Mouse (Mus musculus) naive thymus-derived CD4-positive, alpha-beta T cell, adult 2 months (primary cell): ENCODE results near the gene 4921536K21Rik.
A peak's percentile ranks its signal among the peaks of the same experiment; 100 is the strongest.
"Not testable (repeated sequence)": the region's sequence is repeated elsewhere in the genome, so short reads cannot be mapped to it uniquely, and the experiment has no call there.

Source experiments
- DNase-seq: peaks from one replicate; pipeline ENCODE4 v3.0.0-alpha.2; 2011; ENCODE audit warnings: low read depth

4921536K21Rik gene

DNA sequence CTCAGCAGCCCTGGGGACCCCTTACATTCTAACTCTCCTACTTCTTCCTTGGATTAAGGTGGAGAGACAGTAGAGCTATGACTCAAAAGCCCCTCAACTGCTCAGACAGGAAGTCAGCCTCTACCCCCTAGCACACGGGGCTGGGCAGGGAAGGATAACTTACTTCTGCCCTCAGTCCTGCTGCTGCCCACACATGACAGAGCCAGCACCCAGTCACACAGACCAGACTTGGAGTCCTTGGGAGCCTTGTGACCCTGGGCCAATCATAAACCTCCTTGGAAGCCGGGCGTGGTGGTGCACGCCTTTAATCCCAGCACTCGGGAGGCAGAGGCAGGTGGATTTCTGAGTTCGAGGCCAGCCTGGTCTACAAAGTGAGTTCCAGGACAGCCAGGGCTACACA is 16.5 kb upstream of the 4921536K21Rik start:
- not testable (repeated sequence) for DNase-seq

GRCm38 (mm10) chr11:3910513-3911310 is 15.8 kb upstream of the 4921536K21Rik start:
- no peak for DNase-seq

- no peak for DNase-seq
Observed at GRCm38 (mm10) chr11:3909236-3909635, 14.3 kb upstream of the 4921536K21Rik start.

DNA sequence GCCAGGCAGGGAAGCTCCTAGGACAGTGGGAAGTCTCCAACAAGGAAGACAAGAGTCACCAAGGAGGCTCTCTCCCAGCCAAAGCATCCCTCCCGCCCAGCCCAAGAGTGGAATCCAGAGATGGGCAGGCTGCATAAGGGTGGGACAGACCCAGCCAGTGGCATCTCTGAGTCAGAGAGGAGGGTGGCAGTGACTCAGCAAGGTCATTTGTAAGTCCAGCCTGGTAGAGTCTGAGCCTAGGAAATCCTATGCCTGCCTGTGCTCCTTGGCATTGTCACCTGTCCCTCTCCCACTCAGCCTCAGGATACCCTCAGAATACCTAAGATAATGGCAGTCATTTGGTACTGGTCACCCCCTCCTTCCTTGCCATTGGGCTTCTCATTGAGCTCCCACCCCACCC is 10.5 kb upstream of the 4921536K21Rik start:
- DNase-seq: no peak

DNA sequence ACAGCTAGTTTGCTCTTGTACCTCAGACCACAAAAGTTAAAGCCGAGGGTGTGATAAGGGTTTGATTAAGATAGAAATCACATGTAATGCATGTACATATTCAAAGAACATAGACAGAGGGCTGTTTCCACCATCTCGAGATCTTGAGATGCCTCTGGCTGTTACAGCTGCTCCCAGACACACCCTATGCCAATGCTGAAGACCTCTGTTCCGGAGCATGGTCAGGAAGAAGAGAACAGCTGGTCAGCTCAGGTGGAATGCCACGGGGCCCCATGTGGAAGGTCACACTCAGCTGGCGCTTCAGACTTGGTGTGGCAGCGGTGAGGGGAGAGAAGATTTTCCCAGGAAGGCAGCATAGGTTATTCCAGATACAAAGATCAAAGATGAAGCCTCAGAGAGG is 9.8 kb upstream of the 4921536K21Rik start:
- DNase-seq: no peak

- DNase-seq: no peak
Observed at GRCm38 (mm10) chr11:3903046-3903445, 8.1 kb upstream of the 4921536K21Rik start.

DNA sequence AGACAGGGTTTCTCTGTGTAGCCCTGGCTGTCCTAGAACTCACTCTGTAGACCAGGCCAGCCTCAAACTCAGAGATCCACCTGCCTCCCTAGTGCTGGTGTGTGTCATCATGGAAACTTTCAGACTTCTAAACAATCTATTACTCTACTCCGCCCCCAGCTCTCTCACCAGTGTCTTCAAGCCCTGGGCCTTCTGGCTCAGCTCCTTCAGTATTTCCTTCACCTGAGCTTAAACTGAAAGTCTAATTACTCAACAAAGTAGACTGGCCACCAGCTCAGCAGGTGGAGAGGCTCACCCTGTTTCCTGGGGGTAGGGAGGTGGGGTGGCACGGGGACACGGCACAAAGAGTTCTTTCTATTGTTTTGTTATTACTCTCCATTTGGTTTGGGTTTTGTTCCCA is 7.6 kb upstream of the 4921536K21Rik start:
- no peak for DNase-seq

GRCm38 (mm10) chr11:3900296-3900695 is 5.4 kb upstream of the 4921536K21Rik start:
- no peak for DNase-seq

DNA sequence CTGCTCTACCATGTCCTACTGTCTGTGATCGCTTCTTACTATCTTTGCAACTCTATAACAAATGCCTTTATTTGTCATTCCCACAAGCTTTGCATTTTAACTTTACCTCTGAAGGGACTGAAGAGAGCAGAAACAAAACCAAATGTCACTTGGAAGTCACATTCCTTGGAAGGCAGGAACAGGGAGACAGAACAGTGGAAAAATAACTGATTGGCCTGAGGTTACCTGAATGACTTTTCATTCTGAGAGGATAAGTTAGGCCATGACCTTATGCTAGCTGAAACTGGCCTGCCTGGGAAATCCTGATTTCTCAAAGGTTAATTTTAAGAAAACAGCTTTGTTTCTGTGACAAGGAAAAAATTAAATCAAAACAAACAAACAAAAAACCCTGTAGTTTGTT is 1.0 kb upstream of the 4921536K21Rik start:
- no peak for DNase-seq

DNA sequence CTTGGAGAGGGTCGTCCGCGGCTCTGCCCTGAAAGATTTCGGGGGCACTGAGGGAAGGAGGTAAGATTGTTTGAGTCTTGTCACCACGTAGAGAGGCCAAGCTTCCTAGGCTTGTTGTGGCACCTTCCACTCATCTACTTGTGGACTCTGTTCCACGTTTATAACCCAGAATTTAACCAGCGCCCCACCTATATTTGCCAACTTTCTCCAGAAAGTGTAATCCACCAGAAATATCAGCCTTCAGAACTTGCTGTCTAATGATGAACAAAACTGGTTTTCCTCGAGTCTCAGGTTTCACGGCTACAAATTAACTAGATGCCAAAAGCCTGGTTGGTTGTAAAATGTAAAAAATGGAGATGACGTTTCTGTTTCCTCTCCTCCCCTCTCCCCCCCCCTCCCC is 560 bp upstream of the 4921536K21Rik start:
- peak; percentile 56 for DNase-seq

DNA sequence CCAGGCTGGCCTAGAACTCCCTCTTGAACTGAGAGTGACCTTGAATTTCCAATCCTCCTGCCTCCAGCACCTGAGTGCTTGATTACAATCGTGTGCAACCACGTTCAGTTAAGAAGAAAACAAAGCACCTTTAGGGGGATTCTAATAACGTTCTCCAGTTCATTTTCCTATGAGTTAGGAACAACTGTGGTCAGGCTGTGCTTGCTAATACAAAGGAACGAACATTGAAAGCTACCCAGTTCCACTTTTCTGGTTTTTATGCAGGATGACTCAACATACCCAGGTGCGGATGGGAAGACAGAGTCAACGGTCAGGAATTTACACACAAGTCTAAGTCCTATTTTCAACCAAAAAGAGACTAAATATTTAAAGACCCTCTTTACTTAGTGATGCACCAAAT is 928 bp downstream of the 4921536K21Rik start:
- DNase-seq: no peak

DNA sequence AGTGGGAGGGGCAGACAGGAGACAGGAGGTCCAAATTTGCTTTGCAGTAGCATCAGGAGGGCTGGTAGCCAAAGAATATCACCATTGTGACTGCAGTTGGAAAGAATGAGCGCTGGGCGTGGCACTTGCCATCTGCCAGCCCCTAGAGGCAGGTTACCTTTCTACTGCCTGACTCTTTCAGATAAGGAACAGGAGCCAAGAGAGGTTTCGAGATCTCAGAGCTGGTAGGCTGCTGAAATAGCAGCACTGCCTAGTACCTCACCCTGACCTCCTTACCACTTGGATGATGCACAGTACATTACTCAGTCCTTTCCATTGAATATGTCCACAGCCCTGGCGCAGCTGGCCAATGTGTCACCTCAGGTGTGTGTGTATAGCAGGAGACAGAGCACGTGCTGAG is 7.6 kb downstream of the 4921536K21Rik start:
- no peak for DNase-seq

GRCm38 (mm10) chr11:3883711-3884110 is 11.2 kb downstream of the 4921536K21Rik start:
- DNase-seq: no peak

DNA sequence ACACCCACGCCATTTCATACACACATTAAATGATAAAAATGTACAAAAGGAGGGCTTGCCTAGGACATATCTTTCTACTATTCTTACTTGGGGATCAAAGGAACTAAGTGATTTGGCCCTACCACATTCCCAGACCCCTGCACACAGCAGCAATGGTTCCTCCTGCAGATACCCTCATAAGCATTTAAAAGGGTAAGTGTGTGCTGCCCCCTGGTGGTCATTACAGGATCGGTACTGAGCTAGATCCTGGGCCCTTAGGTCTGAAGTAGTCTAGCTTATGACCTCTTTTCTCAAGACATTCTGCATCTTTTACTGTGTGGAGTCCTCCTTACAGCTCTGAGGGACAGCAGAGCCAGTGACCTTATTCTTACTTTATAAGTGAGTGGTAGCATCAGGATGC is 15.1 kb downstream of the 4921536K21Rik start:
- peak; percentile 81 for DNase-seq

- no peak for DNase-seq
Observed at GRCm38 (mm10) chr11:3878660-3879059, 16.2 kb downstream of the 4921536K21Rik start.

DNA sequence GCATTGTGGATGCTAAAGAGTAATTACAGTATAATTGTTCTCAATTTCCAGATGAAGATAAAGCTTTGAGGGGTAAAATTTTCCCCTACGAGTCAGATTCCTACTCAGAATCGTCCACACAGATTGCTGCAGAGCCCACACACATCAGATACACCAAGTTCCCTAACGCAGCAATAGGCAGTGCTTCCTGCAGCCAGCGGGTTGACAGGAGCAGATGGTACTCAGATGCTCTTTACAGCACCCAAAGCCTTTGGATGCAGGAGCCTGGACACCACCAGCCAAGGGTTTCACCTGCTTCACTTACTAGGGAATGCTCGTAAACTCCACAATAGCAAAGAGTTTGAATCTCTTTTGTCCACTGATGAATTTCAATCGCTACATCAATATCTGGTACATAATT is 18.5 kb downstream of the 4921536K21Rik start:
- DNase-seq: no peak

DNA sequence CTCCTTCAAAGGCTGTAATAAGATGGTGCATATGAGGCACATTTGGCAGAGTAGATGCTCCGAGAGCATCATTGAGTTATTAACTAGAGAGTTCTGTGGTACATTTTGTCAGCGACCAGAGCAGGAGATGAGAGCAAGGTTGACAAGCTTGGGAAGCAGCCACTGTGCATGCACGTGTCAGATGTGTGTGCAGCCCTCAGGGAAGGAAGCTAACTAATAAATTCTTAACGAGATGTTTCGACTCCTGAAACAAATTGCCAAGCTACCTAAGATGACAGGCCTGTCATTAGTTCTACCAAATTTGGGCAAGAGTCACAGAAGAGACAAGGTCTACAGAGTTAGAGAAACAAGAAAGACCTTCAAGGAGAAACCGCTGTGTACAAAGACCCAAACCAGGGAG is 30.6 kb downstream of the 4921536K21Rik start:
- DNase-seq: peak; percentile 12

DNA sequence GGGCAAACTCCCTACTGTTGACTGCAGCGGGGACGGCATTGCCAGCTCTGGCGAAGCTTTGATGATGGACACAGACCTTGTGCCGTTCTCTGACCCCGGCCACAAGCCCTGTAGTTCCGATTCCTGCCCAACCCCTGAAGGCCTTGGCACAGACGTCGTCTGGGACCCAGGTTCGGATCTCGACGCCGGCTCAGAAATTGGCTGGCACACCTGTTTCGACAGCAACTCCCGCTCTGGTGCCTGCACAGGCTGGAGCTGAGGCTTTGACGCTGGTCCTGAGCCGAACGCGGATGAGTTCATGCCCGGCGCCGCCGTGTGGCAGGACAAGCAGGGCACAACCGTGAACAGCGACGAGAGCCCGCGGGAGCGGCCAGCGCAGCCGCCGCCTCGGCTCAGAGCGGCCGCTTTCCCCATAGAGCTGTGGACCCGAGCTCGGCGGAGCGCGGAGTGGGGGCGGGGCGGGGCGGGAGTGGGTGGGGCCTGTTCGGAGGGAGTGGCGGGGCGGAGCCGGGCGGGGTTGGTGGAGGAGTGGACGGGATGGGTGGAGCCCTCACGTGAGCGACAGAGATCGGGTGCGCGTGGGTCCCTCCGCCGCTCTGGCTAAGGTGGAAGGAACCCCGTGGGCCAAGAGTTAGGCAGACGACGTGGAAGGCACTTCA is 31.3 kb downstream of the 4921536K21Rik start, which contains the start of gene Osbp2:
Osbp2 (minus strand) TSS at position 450 of the 659 bp plus-strand sequence.
- peak; percentile 60 for DNase-seq

- no peak for DNase-seq
Observed at GRCm38 (mm10) chr11:3862661-3863453, 32.0 kb downstream of the 4921536K21Rik start.

DNA sequence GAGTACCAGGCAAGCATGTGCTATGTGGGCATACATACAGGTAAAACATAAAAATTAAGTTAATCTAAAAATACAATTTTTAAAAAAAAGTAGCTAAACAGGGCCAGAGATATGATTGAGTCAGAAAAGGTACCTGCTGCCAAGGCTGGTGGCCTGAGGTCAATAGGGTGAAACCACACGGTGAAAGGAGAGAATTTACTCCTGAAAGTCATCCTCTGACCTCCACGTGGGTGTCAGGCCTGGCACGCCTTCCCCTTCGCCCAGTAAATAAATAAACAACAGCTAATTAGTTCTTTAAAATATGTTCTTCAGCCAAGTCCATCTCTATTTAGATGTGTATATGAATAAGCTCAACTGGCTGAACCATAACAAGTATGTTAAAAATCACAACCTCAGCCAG is 34.5 kb downstream of the 4921536K21Rik start:
- no peak for DNase-seq

- no peak for DNase-seq
Observed at GRCm38 (mm10) chr11:3859778-3860177, 35.1 kb downstream of the 4921536K21Rik start.

- no peak for DNase-seq
Observed at GRCm38 (mm10) chr11:3857902-3858301, 37.0 kb downstream of the 4921536K21Rik start.

DNA sequence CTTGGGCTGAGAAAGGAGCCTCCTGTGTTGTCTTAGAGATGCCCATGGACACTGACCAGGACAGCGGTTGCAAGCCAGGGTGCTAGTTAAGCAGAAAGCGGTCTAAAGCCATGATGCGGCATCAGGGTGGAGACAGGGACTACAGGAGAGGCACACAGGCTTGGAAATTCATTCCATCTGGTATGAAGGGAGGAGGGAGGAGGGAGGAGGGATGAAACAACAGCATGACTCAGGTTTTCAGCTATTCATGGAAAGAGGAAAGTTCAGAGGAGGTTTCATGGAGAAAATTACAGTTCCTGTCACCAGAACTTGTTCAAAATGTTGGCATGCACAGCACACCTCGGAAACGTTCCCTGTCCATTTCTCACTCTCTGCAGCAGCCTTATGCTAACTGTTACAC is 39.1 kb downstream of the 4921536K21Rik start:
- no peak for DNase-seq
